Mouse (Mus musculus): ENCODE data around the gene Cyb5r2.

DNA sequence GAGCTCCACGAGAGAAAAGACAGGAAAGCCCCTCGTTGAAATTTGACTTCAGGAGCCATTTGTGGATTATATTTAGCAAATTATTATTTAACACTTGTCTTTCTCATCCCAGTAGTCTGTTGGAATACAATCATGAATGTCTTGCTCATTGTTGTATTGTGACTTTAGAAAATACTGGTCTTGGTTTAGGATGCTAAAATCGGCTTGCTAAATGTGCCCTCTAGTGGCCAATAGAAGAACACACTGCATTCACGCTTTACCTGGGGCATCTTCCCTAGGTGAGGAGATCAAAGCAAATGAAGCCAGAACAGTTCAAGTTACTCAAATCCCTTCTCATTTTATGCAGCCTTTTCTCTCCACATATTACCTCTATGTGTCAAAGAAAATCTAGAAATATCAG, 21.8 kb upstream of the Cyb5r2 start:
- no peak for TF ChIP-seq CTCF (IDR thresholded peaks at IDR 0.05; ENCODE audit: control insufficient read depth, insufficient read depth, insufficient read length)
- TF ChIP-seq USF1 (IDR thresholded peaks at IDR 0.05; ENCODE audit: low read depth) = no peak
